8 mouse cellular contexts compared by ENCODE assay signal in genomic region chr14:47418666-47418991, GRCm38 (mm10). TPM values are rescaled to one million over a fixed set of nuclear protein-coding genes. Genes with fewer than 3 reads are reported as not detected.
DNase-seq lines count a peak whose midpoint lies in the region; ATAC-seq and TF ChIP-seq lines count a peak whose summit lies in the region.

No protein-coding gene starts in this region.

- DNase-seq in heart, embryonic 10.5 days (ENCODE audit: low spot score) = peak; percentile 59
- DNase-seq in heart, postnatal 4 days = no peak
- no peak for DNase-seq in ES-E14 (ENCODE audit: low read depth, low spot score)
- DNase-seq in lung, postnatal 25 days (ENCODE audit: low spot score) = peak; percentile 13
- DNase-seq in right cerebral cortex, postnatal 14 days = no peak
- no peak for DNase-seq in urinary bladder, postnatal 14 days (ENCODE audit: low spot score)
- no peak for DNase-seq in layer of hippocampus, adult 18-20 months (ENCODE audit: low spot score in 2 of 2)

- H3K4me1 ChIP-seq in heart, embryonic 10.5 days = peaks cover 10% of the 10 kb centered on the region
- peaks cover 3 to 13% of the 10 kb centered on the region in 2 experiments; a peak in 3 of 4 replicates for H3K4me1 ChIP-seq in ES-E14 (ENCODE audit: control insufficient read depth in 2 of 2, insufficient read depth in 2 of 2, low read length in 2 of 2, poor library complexity in 1 of 2)
- peaks cover 11% of the 10 kb centered on the region for H3K4me1 ChIP-seq in heart, embryonic 16.5 days (ENCODE audit: control insufficient read depth, insufficient read depth, low read length)

- no peaks in the 10 kb centered on the region for H3K27me3 ChIP-seq in heart, embryonic 10.5 days (ENCODE audit: insufficient read depth, poor library complexity, severe bottlenecking)
- no peaks in the 10 kb centered on the region for H3K27me3 ChIP-seq in heart, embryonic 16.5 days (ENCODE audit: control insufficient read depth, insufficient read depth, low read length)

- peak overlapping the region; percentile 90 for H3K27ac ChIP-seq in heart, embryonic 10.5 days
- no peak overlapping the region; the same call in 1 of the 2 replicates for H3K27ac ChIP-seq in ES-E14 (ENCODE audit: insufficient read depth, low read depth, low read length, poor library complexity, severe bottlenecking)
- H3K27ac ChIP-seq in heart, embryonic 16.5 days (ENCODE audit: low read length) = no peak overlapping the region

- WGBS in heart, embryonic 10.5 days = 40% methylated on average over 5 of the region's 5 CpGs
- WGBS in heart, embryonic 16.5 days = 33% methylated on average over 5 of the region's 5 CpGs

- no peak for ATAC-seq in heart, embryonic 16.5 days (replicated peaks; ENCODE audit: extremely low read depth, insufficient read depth, low FRiP score)

- H3K36me3 ChIP-seq in heart, embryonic 10.5 days = peaks cover 27% of the 10 kb centered on the region
- peaks cover 18% of the 10 kb centered on the region for H3K36me3 ChIP-seq in ES-E14 (ENCODE audit: control insufficient read depth, insufficient read depth, low read length, poor library complexity, severe bottlenecking)
- H3K36me3 ChIP-seq in heart, embryonic 16.5 days (ENCODE audit: control insufficient read depth, insufficient read depth) = peaks cover 16% of the 10 kb centered on the region

- in situ Hi-C loops in ES-E14 (cut with MboI; ENCODE audit: low sequenced_read_pairs in 2 of 2, unreplicated experiment in 2 of 2) = no loop called here

- H3K4me2 ChIP-seq in heart, embryonic 16.5 days (ENCODE audit: low read depth, low read length) = peak overlapping the region; percentile 69

- peak overlapping the region; percentile 47; the same call in 1 of the 2 replicates for H3K9ac ChIP-seq in ES-E14 (ENCODE audit: insufficient read depth, low read depth, low read length, poor library complexity, severe bottlenecking)
- peak overlapping the region; percentile 38 for H3K9ac ChIP-seq in heart, embryonic 16.5 days (ENCODE audit: low read length)

- H3K4me3 ChIP-seq in heart, embryonic 10.5 days = peak overlapping the region; percentile 75
- peak overlapping the region; percentile 84 to 98; a peak in 3 of 4 replicates for H3K4me3 ChIP-seq in ES-E14 (ENCODE audit: insufficient read depth in 1 of 2, low read depth in 1 of 2, low read length in 2 of 2, poor library complexity in 1 of 2, severe bottlenecking in 1 of 2)
- peak overlapping the region; percentile 64 for H3K4me3 ChIP-seq in heart, embryonic 16.5 days (ENCODE audit: low read length)

- H3K9me3 ChIP-seq in heart, embryonic 10.5 days = no peaks in the 10 kb centered on the region
- H3K9me3 ChIP-seq in ES-E14 (ENCODE audit: control insufficient read depth, insufficient read depth, low read depth, low read length) = no peaks in the 10 kb centered on the region
- no peaks in the 10 kb centered on the region for H3K9me3 ChIP-seq in heart, embryonic 16.5 days (replicated peaks; ENCODE audit: control insufficient read depth, low read length)

TF ChIP-seq in ES-E14, 5 proteins besides CTCF, POLR2A, EP300 and RAD21:
- TF ChIP-seq ZNF384 (IDR thresholded peaks at IDR 0.05; ENCODE audit: low read depth, low read length) (no peak), ZC3H11A (IDR thresholded peaks at IDR 0.05; ENCODE audit: borderline replicate concordance, low read depth, low read length) (no peak), CHD2 (IDR thresholded peaks at IDR 0.05; ENCODE audit: low read depth, low read length) (no peak)

RNA-seq across cellular contexts. Expression of gene Dlgap5, which starts 0.4 kb away (rescaled TPM):
- 55.9 and 65.2 TPM in 2 replicates for polyA plus RNA-seq in heart, embryonic 10.5 days (2016; fragmentation: Nextera tagmentation; extraction: Ambion mirVana)
- 10 to 100 TPM; 26.5 to 35.0 TPM for total RNA-seq in heart, postnatal 4 days (2021)
- 46.8 and 68.2 TPM in 2 replicates for total RNA-seq in ES-E14 (2012; rRNA removed)
- 32.7 and 35.1 TPM in 2 replicates for polyA plus RNA-seq in heart, embryonic 16.5 days (2015; fragmentation: Nextera tagmentation; extraction: Ambion mirVana)
- total RNA-seq in layer of hippocampus, adult 18-20 months (2021) = under 1 TPM in 1 of 2 experiments, not detected in 1; 0.25 TPM

RNA-seq across cellular contexts. Expression of gene Fbxo34, which starts 31.6 kb away (rescaled TPM):
- polyA plus RNA-seq in heart, embryonic 10.5 days (2016; fragmentation: Nextera tagmentation; extraction: Ambion mirVana) = 21.8 and 22.0 TPM in 2 replicates
- 10 to 100 TPM; 20.4 to 22.3 TPM for total RNA-seq in heart, postnatal 4 days (2021)
- total RNA-seq in ES-E14 (2012; rRNA removed) = 17.0 and 36.8 TPM in 2 replicates
- polyA plus RNA-seq in heart, embryonic 16.5 days (2015; fragmentation: Nextera tagmentation; extraction: Ambion mirVana) = 16.7 and 20.0 TPM in 2 replicates
- 10 to 100 TPM; 88.5 to 91.4 TPM for total RNA-seq in layer of hippocampus, adult 18-20 months (2021)

RNA-seq across cellular contexts. Expression of gene Lgals3, which starts 51.1 kb away (rescaled TPM):
- polyA plus RNA-seq in heart, embryonic 10.5 days (2016; fragmentation: Nextera tagmentation; extraction: Ambion mirVana) = 1.4 and 2.2 TPM in 2 replicates
- total RNA-seq in heart, postnatal 4 days (2021) = 1 to 10 TPM; 2.6 to 3.5 TPM
- 36.9 TPM in 2 replicates for total RNA-seq in ES-E14 (2012; rRNA removed)
- 15.4 and 18.8 TPM in 2 replicates for polyA plus RNA-seq in heart, embryonic 16.5 days (2015; fragmentation: Nextera tagmentation; extraction: Ambion mirVana)
- total RNA-seq in layer of hippocampus, adult 18-20 months (2021) = 1 to 10 TPM in 1 of 2 experiments, not detected in 1; 1.1 TPM

Comparison
In these comparisons a context has a peak if more than half of its experiments do, and no peak if none do; other contexts are left out.
1. DNase-seq: peak in heart, embryonic 10.5 days (single experiment) and lung, postnatal 25 days (single experiment); none in heart, postnatal 4 days (single experiment), ES-E14 (single experiment), right cerebral cortex, postnatal 14 days (single experiment), urinary bladder, postnatal 14 days (single experiment) and layer of hippocampus, adult 18-20 months (0 of 2).
2. RNA of gene Dlgap5, which starts 0.4 kb away (total RNA-seq): 46.8 to 68.2 TPM in ES-E14 and 26.5 to 35.0 TPM in heart, postnatal 4 days; 0.25 TPM in layer of hippocampus, adult 18-20 months; every median in the first group is over 10 times any median in the second.
3. Peak in every context shown above with its lines, with median percentiles within 50 percentile points of each other: H3K4me3 ChIP-seq.